Mouse (Mus musculus) lung, embryonic 16.5 days (tissue): ENCODE data around the gene Fgd2. TPM values are rescaled to one million over a fixed set of nuclear protein-coding genes. Genes with fewer than 3 reads are reported as not detected.

ENCODE experiments used
- ATAC-seq: fragments of 200-750 bp; cut with Nextera tagmentation; 2 replicates; pipeline ENCODE4 v1.8.0; 2017; ENCODE audit warnings: low read depth, mild to moderate bottlenecking, moderate library complexity
- H3K27ac ChIP-seq: fragments of 300-500 bp; sonication (generic); 2 replicates; pipeline ENCODE4 v1.5.1; 2014; ENCODE audit warnings: mild to moderate bottlenecking, control low read depth, low read length
- H3K27me3 ChIP-seq: fragments of 300-500 bp; sonication (generic); 2 replicates; pipeline ENCODE4 v1.6.1; 2014; ENCODE audit warnings: low read depth, low read length, mixed read lengths; ENCODE audit not compliant: control insufficient read depth, insufficient read depth
- H3K36me3 ChIP-seq: fragments of 300-500 bp; sonication (generic); 2 replicates; pipeline ENCODE4 v1.6.1; 2014; ENCODE audit warnings: low read length; ENCODE audit not compliant: control insufficient read depth, insufficient read depth
- H3K4me1 ChIP-seq: fragments of 300-500 bp; sonication (generic); replicated peaks from 2 replicates; pipeline ENCODE4 v1.6.1; 2014; ENCODE audit warnings: low read length, mixed read lengths; ENCODE audit not compliant: control insufficient read depth, insufficient read depth
- H3K4me2 ChIP-seq: fragments of 300-500 bp; sonication (generic); 2 replicates; pipeline ENCODE4 v1.6.1; 2014; ENCODE audit warnings: low read depth, low read length, control low read depth
- H3K4me3 ChIP-seq: fragments of 300-500 bp; sonication (generic); 2 replicates; pipeline ENCODE4 v1.5.1; 2014; ENCODE audit warnings: mild to moderate bottlenecking, low read length, control low read depth
- H3K9ac ChIP-seq: fragments of 300-500 bp; sonication (generic); 2 replicates; pipeline ENCODE4 v1.6.1; 2014; ENCODE audit warnings: low read length, control low read depth
- H3K9me3 ChIP-seq: fragments of 300-500 bp; sonication (generic); 2 replicates; pipeline ENCODE4 v1.6.1; 2016; ENCODE audit warnings: low read length; ENCODE audit not compliant: control insufficient read depth
- WGBS: fragments of 180-500 bp; shearing (Covaris S2); extraction: QIAGEN DNeasy Blood & Tissue Kit; methylation state at CpG from one replicate; pipeline ENCODE4 v1.1.7; 2014; 5-methylcytosine and 5-hydroxymethylcytosine counted together
- polyA plus RNA-seq: library from polyadenylated mRNA; unstranded; fragments of >200 nt; fragmentation: Nextera tagmentation; extraction: Ambion mirVana; gene quantifications from 2 replicates; pipeline ENCODE4 v1.2.1, GENCODE M21; 2015

Gene Fgd2
- polyA plus RNA-seq, 1 experiment from 2014 or later: 21.7 TPM

GRCm38 (mm10) chr17:29411821-29412425, 51.2 kb downstream of the Fgd2 start:
- Histone ChIP-seq H3K9me3 (no peaks in the 10 kb centered on the region), H3K9ac (no peak overlapping the region), H3K4me2 (no peak overlapping the region), H3K27ac (no peak overlapping the region), H3K4me3 (no peak overlapping the region), H3K4me1 (peaks cover 7% of the 10 kb centered on the region), H3K27me3 (no peaks in the 10 kb centered on the region), H3K36me3 (no peaks in the 10 kb centered on the region)
- WGBS: 42% methylated on average over 8 of the region's 8 CpGs
- no peak for ATAC-seq

DNA sequence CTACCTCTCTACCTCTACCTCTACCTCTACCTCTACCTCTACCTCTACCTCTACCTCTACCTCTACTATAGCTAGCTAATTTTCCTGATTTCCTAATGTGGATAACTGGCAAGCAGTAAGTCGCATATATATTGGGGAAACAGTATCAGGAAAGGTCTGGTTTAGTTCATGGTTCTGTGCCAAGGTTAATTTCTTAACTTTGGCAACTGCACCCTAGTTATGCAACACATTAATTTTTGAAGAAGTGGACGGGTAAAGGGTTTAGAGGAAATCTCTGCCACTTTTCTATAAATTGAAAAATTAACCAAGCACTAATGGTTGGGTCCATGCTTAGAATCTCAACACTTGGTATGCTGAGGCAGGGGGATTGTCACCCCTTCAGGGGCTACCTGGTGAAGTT, 53.9 kb downstream of the Fgd2 start:
- 68% methylated on average over 2 of the region's 2 CpGs for WGBS
- Histone ChIP-seq H3K27me3 (no peaks in the 10 kb centered on the region), H3K4me1 (peaks cover 7% of the 10 kb centered on the region), H3K9me3 (no peaks in the 10 kb centered on the region), H3K4me2 (no peak overlapping the region), H3K27ac (no peak overlapping the region), H3K36me3 (no peaks in the 10 kb centered on the region), H3K9ac (no peak overlapping the region), H3K4me3 (no peak overlapping the region)
- ATAC-seq: no peak

GRCm38 (mm10) chr17:29415761-29416662, 55.3 kb downstream of the Fgd2 start:
- peak; percentile 75 for ATAC-seq
- WGBS: 14% methylated on average over 31 of the region's 31 CpGs
- Histone ChIP-seq H3K27me3 (no peaks in the 10 kb centered on the region), H3K9ac (peak overlapping the region; percentile 59), H3K4me3 (peak overlapping the region; percentile 33), H3K27ac (no peak overlapping the region), H3K4me1 (peaks cover 7% of the 10 kb centered on the region), H3K4me2 (peak overlapping the region; percentile 53), H3K9me3 (no peaks in the 10 kb centered on the region), H3K36me3 (no peaks in the 10 kb centered on the region)

- Histone ChIP-seq H3K36me3 (no peaks in the 10 kb centered on the region), H3K27me3 (no peaks in the 10 kb centered on the region), H3K9ac (no peak overlapping the region), H3K4me1 (peaks cover 7% of the 10 kb centered on the region), H3K27ac (no peak overlapping the region), H3K4me2 (peak overlapping the region; percentile 53; the same call in 1 of the 2 replicates), H3K9me3 (no peaks in the 10 kb centered on the region), H3K4me3 (no peak overlapping the region)
- 56% methylated on average over 5 of the region's 5 CpGs for WGBS
- ATAC-seq: 0 out of 2 replicates have a peak, but pooled peaks have one; percentile 27
Measured at GRCm38 (mm10) chr17:29416757-29417156, 56.0 kb downstream of the Fgd2 start.

GRCm38 (mm10) chr17:29418758-29419380, 58.2 kb downstream of the Fgd2 start:
- Histone ChIP-seq H3K9ac (no peak overlapping the region), H3K4me3 (no peak overlapping the region), H3K9me3 (no peaks in the 10 kb centered on the region), H3K36me3 (no peaks in the 10 kb centered on the region), H3K27ac (no peak overlapping the region), H3K27me3 (no peaks in the 10 kb centered on the region), H3K4me1 (peaks cover 7% of the 10 kb centered on the region), H3K4me2 (no peak overlapping the region)
- 64% methylated on average over 3 of the region's 3 CpGs for WGBS
- ATAC-seq: no peak

DNA sequence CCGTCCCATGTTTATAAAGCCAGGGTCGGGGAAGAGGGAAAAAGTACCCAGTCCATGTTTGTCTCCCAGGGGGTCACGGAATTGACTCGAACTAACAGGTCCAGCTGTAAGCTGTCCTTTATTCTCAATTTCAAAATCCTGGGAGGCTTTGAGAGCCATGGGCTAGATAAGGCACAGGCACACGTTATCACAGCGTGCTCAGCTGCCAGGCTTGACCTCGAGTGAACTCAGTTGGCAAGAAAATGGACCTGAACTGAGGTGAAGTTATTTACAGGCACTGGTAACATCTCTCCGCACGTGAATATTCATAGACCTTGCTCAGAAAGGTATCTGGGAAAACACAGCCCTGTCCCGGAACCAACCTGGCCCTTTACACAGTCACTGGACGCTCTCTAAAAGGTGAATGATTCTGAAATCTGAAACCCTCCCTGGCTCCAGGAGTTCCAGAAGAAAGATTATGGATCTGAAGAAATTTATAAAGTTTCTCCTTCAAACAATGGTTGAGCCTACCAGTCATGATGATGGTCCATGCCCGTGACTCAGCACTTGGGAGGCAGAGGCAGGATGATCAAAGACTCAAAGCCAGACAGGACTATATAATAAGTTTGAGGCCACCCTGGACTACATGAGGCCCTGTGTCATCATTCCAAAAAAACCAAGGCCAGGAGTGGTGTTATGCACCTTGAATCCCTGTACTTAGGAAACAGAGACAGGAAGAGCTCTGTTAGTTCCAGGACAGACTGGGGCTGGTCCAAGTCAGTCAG, 59.4 kb downstream of the Fgd2 start:
- no peak overlapping the region for H3K4me2 ChIP-seq
- no peak for ATAC-seq
- no peaks in the 10 kb centered on the region for H3K9me3 ChIP-seq
- 58% methylated on average over 12 of the region's 12 CpGs for WGBS
- no peak overlapping the region for H3K4me3 ChIP-seq
- H3K4me1 ChIP-seq: peaks cover 7% of the 10 kb centered on the region
- no peak overlapping the region for H3K9ac ChIP-seq
- no peaks in the 10 kb centered on the region for H3K36me3 ChIP-seq
- H3K27ac ChIP-seq: no peak overlapping the region
- H3K27me3 ChIP-seq: no peaks in the 10 kb centered on the region

DNA sequence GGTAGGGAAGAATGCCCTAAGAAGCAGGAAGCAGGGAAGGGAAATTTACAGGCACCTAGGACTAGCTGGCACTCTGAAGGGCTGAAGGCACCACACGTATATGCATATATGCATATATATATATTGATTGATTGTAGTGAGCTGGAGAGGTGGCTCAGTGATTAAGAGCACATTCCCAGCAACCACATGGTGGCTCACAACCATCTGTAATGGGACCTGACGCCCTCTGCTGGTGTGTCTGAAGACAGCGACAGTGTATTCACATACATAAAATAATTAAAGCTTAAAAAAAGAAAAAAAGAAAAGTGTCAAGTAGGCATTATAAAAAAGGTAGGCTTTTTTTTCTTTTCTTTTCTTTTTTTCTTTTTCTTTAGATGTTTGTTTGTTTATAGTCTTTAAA, 60.6 kb downstream of the Fgd2 start:
- H3K9me3 ChIP-seq: no peaks in the 10 kb centered on the region
- no peak overlapping the region for H3K4me2 ChIP-seq
- H3K9ac ChIP-seq: no peak overlapping the region
- H3K27ac ChIP-seq: no peak overlapping the region
- H3K4me1 ChIP-seq: peaks cover 2% of the 10 kb centered on the region
- ATAC-seq: no peak
- no peak overlapping the region for H3K4me3 ChIP-seq
- WGBS: 74% methylated on average over 3 of the region's 3 CpGs
- H3K27me3 ChIP-seq: no peaks in the 10 kb centered on the region
- no peaks in the 10 kb centered on the region for H3K36me3 ChIP-seq

GRCm38 (mm10) chr17:29422337-29422736, 61.6 kb downstream of the Fgd2 start:
- Histone ChIP-seq H3K9me3 (no peaks in the 10 kb centered on the region), H3K36me3 (no peaks in the 10 kb centered on the region), H3K9ac (no peak overlapping the region), H3K27ac (no peak overlapping the region), H3K27me3 (no peaks in the 10 kb centered on the region), H3K4me3 (no peak overlapping the region), H3K4me1 (no peaks in the 10 kb centered on the region), H3K4me2 (no peak overlapping the region)
- ATAC-seq: no peak
- 81% methylated on average over 6 of the region's 6 CpGs for WGBS
